Mouse (Mus musculus): ENCODE measurements at regions not wholly inside any gene's neighbourhood (a gene's known extent, or its start where the extent isn't known, plus 50 kb on each side); places are given as distances from the start of the nearest gene placed in this dataset.
"Not testable (repeated sequence)": the region's sequence is repeated elsewhere in the genome, so short reads cannot be mapped to it uniquely, and the experiment has no call there.

DNA sequence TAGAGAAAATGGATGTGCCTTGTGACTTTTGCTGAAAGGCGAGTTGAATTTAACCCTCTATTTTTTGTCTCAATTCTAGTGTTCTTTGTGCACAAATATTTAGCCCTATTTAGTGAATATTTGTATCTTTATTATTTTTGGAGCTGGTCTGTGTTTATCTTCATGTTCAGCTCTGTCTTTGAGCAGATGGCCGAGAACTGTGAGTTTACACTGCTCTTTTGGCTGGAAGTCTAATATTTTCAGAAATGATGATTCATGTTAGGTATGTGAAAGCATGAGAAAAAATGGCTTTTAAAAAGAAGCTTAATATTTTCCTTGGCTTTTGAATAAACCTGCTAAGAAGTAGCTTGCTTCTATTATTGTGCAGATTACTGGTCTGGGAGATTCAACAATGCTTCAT lies 505.4 kb downstream of the Sema5a start:
- DNase-seq (ENCODE audit: low spot score in 2 of 2) = no peak

DNA sequence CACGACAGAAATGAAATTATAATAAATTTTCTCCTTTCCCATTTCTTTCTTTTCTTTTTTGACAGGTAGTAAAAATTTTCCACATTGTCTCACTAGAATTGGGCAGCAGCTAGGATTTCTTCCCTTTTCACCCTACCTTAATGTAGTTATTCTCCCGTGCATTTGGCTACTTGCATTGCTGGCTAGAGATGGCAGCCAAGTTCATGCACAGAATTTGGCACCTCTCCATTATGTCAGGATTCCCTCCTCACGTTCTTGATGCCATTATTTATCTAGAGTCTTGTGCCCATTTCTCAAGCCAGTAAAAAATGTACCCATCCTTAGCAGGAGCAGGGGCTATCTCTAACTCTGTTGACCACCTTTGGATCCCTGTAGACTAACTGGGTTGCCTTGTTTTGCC lies 507.4 kb downstream of the Sema5a start:
- DNase-seq (ENCODE audit: low spot score in 2 of 2) = no peak

DNA sequence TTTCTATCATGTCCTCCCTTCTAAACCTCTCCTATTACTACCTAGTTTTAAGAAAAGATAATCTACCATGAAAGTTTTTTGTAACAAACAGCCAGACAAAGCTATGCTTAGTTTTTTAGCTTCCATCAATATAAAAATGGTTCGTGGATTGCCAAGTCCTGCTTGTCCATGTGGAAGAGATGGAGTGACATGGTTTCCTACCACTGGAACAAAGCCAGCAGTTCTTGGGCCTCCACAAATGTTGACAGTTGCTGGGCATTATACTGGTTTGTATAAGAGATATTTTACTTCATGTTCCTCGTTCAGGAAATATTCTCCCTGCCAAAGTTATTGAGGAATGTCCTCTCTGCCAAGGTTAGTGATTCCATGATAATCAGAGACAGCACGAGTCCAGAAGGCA lies 515.5 kb downstream of the Sema5a start:
- DNase-seq (ENCODE audit: low spot score in 2 of 2) = no peak

DNA sequence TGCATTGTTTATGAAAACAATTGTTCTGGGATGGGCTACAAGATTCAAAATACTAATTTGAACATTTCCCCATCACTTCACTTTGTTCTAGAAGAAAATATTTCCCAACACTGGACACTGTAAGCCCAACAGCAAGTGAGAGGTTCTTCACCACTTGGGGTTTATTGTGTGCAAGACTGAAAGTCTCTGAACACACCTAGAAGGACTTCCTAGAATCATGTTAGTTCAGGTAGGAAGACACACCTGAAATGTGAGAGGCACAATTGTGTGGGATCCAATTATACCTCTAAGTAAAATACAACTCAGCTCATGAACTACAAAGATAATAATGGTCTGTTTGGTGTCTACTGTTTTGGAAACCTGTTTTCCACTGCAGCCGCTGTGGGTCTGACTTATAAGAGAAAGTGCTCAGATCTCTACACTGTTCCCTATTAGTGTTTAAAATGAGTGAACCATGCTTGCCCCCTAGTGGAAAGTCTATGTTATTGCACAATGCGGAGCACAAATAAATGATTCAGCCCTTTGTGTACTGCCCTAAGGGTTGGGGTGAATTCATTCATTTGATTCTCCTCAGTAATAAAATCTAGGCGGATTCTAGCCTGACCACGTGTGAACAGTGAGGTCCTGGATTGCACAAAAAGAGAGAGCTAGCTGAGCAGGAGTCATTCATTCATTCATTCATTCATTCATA lies 521.5 kb downstream of the Sema5a start:
- no peak for DNase-seq (ENCODE audit: low spot score in 2 of 2)

DNA sequence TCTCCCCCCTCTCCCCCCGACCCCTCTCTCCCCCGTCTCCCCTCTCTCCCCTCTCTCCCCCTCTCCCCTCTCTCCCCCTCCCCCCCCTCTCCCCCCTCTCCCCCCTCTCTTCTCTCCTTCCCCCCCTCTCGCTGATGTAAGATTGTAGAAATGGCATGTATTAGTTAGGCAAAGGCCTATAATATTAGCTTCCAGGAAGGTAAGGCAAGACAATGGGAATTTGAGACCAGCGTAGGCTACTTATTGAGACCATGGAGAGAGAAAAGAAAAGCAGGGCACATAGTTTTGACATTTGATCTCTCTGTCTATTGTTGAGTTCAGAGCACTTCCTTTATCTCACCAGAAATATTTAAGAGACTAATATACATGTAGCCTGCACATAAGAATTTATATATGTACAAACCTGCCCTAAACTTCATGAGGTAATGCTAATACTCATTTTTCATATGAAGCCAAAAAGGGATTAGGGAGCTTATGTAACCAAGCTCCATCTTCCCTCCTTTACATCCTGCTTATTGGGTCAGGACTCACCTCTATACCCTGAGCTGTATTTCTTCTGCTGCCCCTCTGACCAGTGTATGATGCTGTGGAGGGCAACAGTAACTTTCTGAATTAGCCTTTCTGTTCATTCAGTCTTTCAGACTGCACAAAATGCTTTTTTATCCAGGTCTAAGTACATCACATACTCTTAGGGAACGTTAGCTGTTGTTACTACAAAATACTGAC lies 522.3 kb downstream of the Sema5a start:
- DNase-seq (ENCODE audit: low spot score in 2 of 2) = no peak

DNA sequence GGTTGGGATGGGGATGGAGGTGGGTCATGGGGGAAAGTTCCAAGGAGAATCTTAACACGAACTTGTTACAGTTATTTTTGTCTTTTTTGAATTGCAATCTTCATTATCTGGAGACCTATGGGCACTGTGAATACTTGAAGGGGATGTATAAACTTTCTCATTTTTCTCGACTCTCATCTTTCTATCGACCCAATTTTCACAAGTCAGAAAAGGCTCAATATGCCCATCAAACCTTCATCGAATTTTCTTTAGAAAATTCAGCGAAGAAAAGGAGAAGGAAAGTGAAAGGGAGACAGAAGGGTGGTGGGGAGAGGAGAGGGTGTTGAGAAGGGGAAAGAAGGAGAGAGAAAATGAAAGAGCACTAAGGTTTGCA lies 533.6 kb downstream of the Sema5a start:
- not testable (repeated sequence) for DNase-seq (ENCODE audit: low spot score in 2 of 2)

DNA sequence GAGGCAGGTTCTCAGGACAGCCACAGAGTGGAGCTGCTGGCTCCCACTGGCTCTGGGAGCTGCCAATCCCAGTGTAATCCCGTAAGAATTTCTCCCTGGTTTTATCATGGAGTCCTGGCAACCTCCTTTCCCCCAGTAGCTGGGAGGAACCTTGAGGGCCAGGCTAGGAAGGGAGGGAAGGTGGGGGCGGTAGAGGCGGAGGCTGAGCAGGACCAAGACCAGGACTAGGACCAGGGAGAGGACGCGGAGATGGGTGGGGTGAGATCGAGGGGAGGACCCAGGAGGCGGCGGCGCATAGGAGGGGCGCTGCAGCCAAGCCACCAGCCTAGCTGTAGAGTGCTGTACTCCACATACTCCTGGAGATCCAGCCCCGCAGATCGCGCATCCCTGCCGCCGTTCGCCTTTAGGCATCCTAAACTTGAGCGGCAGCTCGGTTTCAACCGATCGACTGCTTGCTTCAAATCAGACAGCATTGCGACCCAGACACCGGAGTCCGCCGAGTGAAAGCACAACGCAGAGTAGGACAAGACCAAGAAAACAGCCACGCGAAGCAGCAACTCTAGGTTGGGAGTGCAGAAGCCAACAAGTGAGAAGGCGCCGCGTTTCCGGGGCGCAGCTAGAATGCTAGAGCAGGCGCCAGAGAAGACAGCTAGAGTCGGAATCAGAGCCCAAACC lies 534.1 kb downstream of the Sema5a start:
- DNase-seq (ENCODE audit: low spot score in 2 of 2) = peak; percentile 44 to 79

DNA sequence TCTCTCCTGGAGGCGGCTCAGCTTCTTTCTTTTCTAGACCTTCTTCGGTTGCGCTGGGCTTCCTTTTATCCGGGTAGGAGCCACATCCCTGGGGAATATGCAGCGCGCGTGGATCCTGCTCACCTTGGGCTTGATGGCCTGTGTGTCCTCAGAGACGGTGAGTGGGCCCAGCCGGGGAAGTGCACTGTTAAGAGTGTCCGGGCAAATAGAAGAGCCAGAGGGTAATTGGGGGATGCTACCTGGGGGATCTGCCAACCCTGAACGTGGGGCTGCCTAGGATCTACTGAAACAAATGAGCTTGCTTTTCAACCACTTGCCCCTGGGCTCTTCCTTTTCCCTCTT lies 534.6 kb downstream of the Sema5a start:
- not testable (repeated sequence) for DNase-seq (ENCODE audit: low spot score in 2 of 2)

DNA sequence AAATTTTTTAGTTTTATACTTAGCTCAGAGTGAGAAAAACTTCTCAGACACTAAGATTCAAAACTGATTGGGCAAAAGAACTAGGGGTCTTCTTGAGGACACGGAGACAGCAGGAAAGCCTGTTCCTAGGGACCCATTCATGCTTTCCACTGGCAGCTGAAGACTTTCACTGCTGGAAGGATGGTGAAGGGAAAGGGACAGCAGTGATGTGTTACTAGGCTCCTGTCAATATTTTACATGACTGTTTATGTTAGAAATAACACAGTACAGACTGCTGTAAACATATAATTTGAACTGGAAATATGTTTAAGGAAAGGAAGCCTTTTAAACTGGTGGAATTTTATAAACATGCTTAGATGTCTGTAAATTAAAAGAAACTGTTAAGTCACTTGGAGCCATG lies 537.0 kb downstream of the Sema5a start:
- DNase-seq (ENCODE audit: low spot score in 2 of 2) = not testable (repeated sequence)

DNA sequence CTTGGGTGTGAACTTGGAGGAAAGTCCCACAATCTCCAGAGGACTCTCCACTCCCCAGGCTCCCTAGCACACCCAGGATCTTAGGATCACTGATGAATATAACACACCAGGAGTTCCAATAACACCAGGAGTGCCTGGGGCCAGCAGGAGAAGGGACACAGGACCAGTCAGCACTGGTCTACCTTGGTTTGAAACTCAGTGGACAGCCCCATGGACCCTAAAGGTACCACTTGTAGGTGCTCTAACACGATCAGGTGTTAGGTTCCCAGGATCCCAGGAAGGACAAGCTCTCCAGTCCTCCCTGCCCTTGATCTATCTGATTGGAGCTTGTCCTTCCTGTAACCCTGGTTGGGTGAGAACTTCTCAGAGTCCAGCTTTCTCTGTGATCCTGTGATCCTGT lies 554.6 kb downstream of the Sema5a start:
- DNase-seq (ENCODE audit: low spot score in 2 of 2) = no peak

DNA sequence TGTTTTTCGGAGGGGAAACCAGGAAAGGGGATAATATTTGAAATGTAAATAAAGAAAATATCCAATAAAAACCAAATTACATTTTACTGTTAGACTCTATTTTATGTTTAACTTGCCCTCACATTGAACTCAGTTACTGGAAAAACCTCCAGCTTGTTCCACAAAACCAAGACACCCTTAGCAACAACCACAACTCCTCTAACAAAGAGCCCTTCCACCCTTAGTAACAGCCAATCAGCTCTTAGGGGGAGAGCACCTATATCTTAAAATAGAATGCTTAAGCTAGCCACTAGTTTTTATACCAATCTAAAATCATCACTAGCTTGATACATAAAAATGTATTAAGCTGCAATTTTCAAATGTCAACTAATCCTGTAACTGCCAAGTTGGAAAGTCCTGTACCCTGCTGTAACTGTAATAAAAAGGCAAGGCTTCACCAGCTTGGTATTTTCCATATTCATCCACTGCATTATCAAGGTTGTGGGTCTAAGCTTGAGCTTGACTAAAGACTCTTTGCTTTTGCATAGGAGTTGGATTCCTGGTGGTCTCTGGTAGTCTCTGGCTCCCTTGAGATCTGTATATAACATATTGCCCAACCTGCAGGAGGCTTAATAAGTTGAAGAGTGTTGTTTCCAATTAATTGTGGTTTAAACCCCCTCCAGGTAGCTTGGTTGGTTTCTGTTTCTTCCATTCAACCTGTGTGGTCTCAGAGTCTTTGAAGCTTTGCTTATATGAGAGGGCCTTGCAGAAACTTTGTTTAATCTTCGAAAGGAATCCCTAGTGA lies 566.4 kb downstream of the Sema5a start:
- no peak for DNase-seq (ENCODE audit: low spot score in 2 of 2)

DNA sequence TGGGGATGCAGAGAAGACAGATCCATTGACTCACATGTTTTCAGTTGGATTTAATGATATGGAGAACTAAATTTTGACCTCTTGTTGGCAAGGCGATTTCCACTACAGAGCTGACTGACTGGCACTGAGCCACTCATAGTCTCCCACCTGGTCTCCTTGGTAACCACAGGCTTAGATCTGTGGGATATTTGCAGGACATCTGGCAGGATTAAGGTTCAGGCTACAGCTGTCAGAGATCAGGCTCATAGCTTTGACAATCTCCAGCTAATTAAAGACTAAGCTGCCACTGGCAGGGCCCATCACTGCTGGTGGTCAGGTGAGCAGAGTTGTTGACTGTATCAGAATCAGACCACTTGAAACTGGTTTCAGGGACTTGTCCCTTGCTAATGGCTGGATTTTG lies 595.4 kb downstream of the Sema5a start:
- no peak for DNase-seq (ENCODE audit: low spot score in 2 of 2)
